Mouse (Mus musculus) testis, postnatal 10 days (tissue): ENCODE measurements around the gene Sub1.
A peak's percentile ranks its signal among the peaks of the same experiment; 100 is the strongest.

Source experiments
- DNase-seq: peaks from one replicate; pipeline ENCODE4 v3.0.0; 2021; ENCODE audit warnings: low spot score

The Sub1 gene

GRCm38 (mm10) chr15:11996883-11997282 lies at the start of gene Sub1:
Gene Sub1 (minus strand): TSS chr15:11996983.
- no peak for DNase-seq

- DNase-seq: no peak
Observed at GRCm38 (mm10) chr15:12040407-12040710, 43.6 kb upstream of the Sub1 start.

GRCm38 (mm10) chr15:12039671-12040406 lies 43.1 kb upstream of the Sub1 start:
- no peak for DNase-seq

GRCm38 (mm10) chr15:12039256-12039655 lies 42.5 kb upstream of the Sub1 start:
- DNase-seq: no peak

- peak; percentile 71 for DNase-seq
Observed at GRCm38 (mm10) chr15:12037866-12038625, 41.3 kb upstream of the Sub1 start.

- peak; percentile 57 for DNase-seq
Observed at GRCm38 (mm10) chr15:12037217-12037616, 40.4 kb upstream of the Sub1 start.

- DNase-seq: peak; percentile 62
Observed at GRCm38 (mm10) chr15:12036675-12037074, 39.9 kb upstream of the Sub1 start.

GRCm38 (mm10) chr15:12034317-12034716 lies 37.5 kb upstream of the Sub1 start:
- DNase-seq: no peak

GRCm38 (mm10) chr15:12033155-12033554 lies 36.4 kb upstream of the Sub1 start:
- no peak for DNase-seq

GRCm38 (mm10) chr15:12032512-12032911 lies 35.7 kb upstream of the Sub1 start:
- DNase-seq: no peak

- no peak for DNase-seq
Observed at GRCm38 (mm10) chr15:12031861-12032260, 35.1 kb upstream of the Sub1 start.

- DNase-seq: no peak
Observed at GRCm38 (mm10) chr15:12030221-12030620, 33.4 kb upstream of the Sub1 start.

GRCm38 (mm10) chr15:12027807-12028206 lies 31.0 kb upstream of the Sub1 start:
- no peak for DNase-seq

- no peak for DNase-seq
Observed at GRCm38 (mm10) chr15:12026932-12027450, 30.2 kb upstream of the Sub1 start.

- DNase-seq: no peak
Observed at GRCm38 (mm10) chr15:12026026-12026425, 29.2 kb upstream of the Sub1 start.

- no peak for DNase-seq
Observed at GRCm38 (mm10) chr15:12025341-12025740, 28.6 kb upstream of the Sub1 start.

- DNase-seq: no peak
Observed at GRCm38 (mm10) chr15:12024791-12025268, 28.0 kb upstream of the Sub1 start.

- no peak for DNase-seq
Observed at GRCm38 (mm10) chr15:12019443-12019842, 22.7 kb upstream of the Sub1 start.

GRCm38 (mm10) chr15:12018428-12018757 lies 21.6 kb upstream of the Sub1 start:
- DNase-seq: no peak

GRCm38 (mm10) chr15:12017700-12018427 lies 21.1 kb upstream of the Sub1 start:
- DNase-seq: no peak

- no peak for DNase-seq
Observed at GRCm38 (mm10) chr15:12014197-12014905, 17.6 kb upstream of the Sub1 start.
